Mouse (Mus musculus) layer of hippocampus, adult 9-11 months (tissue): Measurements from ENCODE around the gene Shc3.

Source experiments
- DNase-seq: peaks from one replicate; pipeline ENCODE4 v3.0.0; 2022

The Shc3 gene

GRCm38 (mm10) chr13:51567411-51567851 lies 1.8 kb downstream of the Shc3 start:
- DNase-seq = no peak

- DNase-seq = no peak
Observed at GRCm38 (mm10) chr13:51567078-51567395, 2.2 kb downstream of the Shc3 start.

- DNase-seq = no peak
Observed at GRCm38 (mm10) chr13:51566371-51567077, 2.7 kb downstream of the Shc3 start.

- DNase-seq = no peak
Observed at GRCm38 (mm10) chr13:51564741-51565140, 4.5 kb downstream of the Shc3 start.

GRCm38 (mm10) chr13:51553343-51553742 lies 15.9 kb downstream of the Shc3 start:
- no peak for DNase-seq

- no peak for DNase-seq
Observed at GRCm38 (mm10) chr13:51552233-51552632, 17.0 kb downstream of the Shc3 start.

DNA sequence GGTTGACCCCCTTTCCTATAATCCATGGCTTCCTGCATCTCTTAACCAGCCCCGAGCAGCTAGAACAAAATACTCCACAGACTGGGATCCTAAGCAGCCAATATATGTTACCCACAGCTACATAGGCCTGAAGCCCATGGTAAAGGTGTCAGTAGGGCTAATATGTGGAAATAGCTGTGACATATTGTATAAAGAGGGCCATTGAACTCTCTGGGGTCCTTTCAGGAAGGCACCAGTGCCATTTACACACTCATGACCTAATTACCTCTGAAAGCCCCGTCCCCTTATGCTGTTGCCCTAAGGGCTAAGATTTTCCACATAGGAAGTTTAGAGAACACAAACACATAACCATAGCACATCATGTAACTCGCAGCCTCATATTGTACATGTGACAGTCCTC lies 17.4 kb downstream of the Shc3 start:
- no peak for DNase-seq

- DNase-seq = no peak
Observed at GRCm38 (mm10) chr13:51539816-51540215, 29.4 kb downstream of the Shc3 start.

GRCm38 (mm10) chr13:51535326-51535725 lies 33.9 kb downstream of the Shc3 start:
- DNase-seq = no peak

GRCm38 (mm10) chr13:51526480-51526879 lies 42.7 kb downstream of the Shc3 start:
- peak; percentile 47 for DNase-seq

- no peak for DNase-seq
Observed at GRCm38 (mm10) chr13:51524316-51524715, 44.9 kb downstream of the Shc3 start.

GRCm38 (mm10) chr13:51523311-51523710 lies 45.9 kb downstream of the Shc3 start:
- no peak for DNase-seq

GRCm38 (mm10) chr13:51518880-51519279 lies 50.3 kb downstream of the Shc3 start:
- no peak for DNase-seq

DNA sequence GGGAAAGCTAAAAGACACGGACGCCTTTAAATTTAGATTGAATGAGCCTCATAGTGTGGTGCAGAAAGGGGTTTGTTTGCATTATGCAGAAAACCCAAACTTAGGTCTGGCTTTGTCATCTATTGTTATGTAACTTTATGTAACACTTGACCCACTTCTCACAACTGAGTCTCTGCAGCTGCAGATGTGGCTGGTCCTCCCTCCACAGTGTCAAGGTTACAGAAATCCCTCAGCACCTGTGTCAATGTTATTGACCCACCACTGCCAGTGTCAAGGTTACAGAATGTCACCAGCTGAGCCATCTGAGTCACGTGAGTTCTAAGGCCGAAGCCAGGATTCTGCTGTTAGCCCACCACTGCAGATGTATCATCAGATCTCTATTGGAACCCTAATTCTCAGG lies 51.3 kb downstream of the Shc3 start:
- no peak for DNase-seq

DNA sequence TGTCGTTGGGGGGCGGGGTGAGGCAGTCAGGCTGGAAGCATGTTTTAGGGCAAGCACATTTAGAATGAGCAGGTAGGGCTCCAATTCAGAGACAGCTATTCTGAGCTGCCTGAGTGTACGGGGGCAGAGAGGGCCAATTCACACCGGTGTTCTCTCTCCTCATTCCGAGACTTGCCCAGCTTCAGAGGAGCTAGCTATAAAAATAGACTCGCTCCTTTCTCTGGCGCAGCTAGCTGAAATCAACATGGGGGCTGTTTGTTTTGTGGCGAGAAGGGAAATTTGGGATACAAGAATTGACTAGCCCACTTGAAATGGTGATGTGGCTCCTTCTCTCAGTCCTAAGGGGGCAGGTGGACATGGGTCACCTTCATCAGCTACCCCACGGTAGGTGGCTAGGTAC lies 60.4 kb downstream of the Shc3 start:
- DNase-seq = no peak

- no peak for DNase-seq
Observed at GRCm38 (mm10) chr13:51505711-51506110, 63.5 kb downstream of the Shc3 start.

- peak; percentile 18 for DNase-seq
Observed at GRCm38 (mm10) chr13:51499769-51500168, 69.5 kb downstream of the Shc3 start.

DNA sequence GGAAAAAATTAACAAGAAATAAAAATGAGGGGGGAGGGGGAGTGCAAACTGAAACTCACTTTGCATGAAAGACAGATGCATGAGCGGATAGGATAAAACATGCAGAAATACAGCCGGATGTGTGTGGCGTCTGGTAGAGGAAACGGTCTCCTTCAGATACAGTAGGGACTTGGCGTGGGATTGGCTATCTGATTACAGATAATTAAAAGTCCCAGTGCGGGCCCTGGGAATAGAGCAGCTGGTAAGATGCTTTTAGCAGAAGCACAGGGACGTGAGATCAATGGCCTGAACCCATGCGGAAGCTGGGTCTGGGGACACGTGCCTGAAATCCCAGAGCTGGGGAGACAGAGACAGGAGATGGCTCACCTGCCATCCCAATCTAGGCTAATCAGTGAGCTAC lies 75.5 kb downstream of the Shc3 start:
- DNase-seq = no peak

GRCm38 (mm10) chr13:51491649-51492435 lies 77.4 kb downstream of the Shc3 start:
- no peak for DNase-seq

DNA sequence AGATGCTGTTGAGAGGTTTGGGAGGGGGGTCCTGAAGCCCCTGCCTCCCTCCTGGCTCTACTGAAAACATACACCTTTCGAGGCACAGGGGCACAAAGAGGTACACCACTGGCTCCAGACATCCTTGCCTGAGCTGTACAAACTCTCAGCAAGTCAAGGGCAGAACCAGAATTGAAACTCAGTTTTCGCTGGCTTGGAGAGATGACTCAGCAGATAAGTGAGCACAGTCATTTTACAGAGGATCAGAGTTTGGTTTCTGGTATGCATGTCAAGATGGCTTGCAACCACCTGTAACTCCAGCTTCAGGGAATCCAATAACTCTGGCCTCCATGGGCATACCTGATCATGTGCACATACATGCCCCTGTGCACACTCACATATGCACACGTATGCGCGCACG lies 79.0 kb downstream of the Shc3 start:
- no peak for DNase-seq

DNA sequence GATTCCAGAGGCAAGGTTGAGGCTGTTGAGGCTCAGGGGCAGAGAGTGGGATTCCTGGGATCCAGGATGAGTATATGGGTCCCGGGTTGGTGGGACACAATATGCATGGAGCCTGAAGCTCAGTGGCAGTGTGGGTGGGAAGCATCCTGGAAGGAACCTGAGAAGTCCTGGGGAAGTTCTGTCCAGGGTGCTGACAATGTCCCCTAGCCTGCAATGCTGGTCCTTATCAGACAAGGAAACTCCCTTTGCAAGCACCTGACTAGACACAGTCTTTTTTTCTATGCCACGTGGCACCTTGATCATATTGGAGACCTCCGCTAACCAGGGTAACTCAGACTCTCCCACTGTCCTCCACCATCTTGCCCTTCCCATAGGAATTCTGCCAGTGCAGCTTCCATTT lies 80.3 kb downstream of the Shc3 start:
- DNase-seq = no peak

DNA sequence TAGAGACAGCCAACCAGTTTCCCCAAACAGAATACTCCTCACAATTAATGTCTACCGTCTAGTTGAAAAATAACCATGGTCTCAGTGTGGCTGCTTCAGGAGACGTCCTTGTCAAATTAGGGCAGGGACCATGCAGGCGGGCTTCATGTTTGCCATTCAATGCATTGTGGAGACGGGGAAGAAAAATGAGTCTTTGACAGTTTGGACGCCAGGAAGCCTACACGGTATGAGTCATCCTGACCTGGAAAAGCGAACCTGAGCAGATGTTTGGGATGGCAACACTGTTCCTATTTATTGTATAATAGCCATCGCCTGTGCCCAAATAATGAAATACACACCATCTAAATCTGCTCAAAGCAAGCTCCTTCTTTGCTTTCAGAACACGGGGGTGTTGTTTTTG lies 83.9 kb downstream of the Shc3 start:
- DNase-seq = no peak

DNA sequence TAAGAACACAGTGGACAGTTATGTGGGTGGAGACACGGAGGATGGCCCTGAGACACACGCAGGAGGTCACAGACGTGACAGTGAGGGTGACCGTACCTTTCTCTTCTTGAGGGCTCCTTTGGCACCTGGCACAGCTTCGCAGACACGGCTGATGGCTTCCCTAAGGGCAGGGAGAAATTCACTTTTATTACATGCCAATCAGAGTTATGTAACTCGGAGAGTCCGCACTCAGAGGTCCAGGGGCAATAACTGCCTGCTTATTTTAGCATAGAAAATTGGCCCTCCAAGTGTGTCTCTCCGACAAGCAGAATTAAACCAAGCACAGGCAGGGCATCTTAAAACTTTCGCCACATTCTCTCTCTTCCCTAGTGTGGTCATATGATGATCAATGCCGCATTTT lies 86.4 kb downstream of the Shc3 start:
- DNase-seq = no peak

DNA sequence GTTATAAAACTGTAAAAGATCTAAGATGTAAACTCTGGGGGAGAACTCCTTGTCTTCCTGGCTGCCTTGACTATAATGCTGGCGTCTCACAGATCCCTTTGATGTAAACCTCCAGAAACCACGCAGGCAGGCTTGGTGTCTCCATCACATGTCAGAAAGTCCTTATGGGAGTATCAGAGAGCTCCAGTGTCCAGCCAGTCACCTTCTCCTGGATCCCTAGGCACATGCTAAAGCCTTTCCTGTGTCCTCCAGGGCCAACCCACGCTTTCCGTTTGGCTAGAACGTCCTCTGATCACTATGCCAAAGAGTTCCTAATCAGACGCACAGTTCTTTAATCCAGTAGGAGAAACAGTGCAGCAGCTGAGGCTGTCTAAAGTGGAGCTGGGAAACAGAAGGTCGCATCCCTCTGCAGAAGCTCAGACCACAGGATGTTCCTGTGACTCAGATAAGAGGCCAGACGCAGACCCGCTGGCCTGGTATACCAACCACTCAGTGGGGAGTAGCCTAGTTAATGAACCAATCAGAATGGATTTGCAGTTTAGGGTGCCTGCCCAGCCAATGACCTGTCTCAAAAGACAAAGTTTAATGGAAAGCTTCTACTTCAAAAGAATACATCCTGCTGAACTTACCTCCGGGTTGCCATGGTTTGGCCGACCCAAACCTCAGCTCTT lies 88.7 kb downstream of the Shc3 start:
- no peak for DNase-seq
